In the genomic region with DNA sequence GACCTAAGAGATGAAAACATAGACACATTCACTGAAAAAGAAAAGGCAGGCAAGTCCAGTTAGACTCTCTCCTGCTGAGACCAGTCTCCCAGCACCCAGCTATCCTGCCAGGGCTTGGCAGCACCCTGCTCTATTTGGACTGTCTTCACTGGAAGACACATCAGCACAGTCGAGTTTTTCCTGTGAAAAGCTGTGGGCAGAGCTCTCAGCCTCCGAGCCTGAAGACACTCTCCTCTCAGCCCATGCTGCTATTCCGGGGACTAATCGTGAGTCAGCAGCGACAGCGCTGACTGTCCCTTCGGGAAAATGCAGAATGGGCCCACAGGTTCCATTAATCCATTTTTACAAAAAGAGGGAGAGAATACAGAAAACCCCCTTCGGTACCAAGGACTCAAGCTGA, we compare ENCODE assay signal across 25 mouse cellular contexts. TPM values are rescaled to one million over a fixed set of nuclear protein-coding genes. Genes with fewer than 3 reads are reported as not detected.
DNase-seq lines count a peak whose midpoint lies in the region; ATAC-seq lines count a peak whose summit lies in the region.
"Had no signal": no experiment of that assay in that cellular context is flagged by ENCODE, and none has a peak within 500 bp of the region (broad histone marks: within the 10 kb centered on the region; RNA-seq: fewer than 3 reads in every experiment).

No protein-coding gene starts in this region.

- intact Hi-C loops in left cerebral cortex, postnatal 25 days (cut with DNase I): no loop called here
- intact Hi-C loops in left cerebral cortex, postnatal 4 days (cut with DNase I): no loop called here

- peak; percentile 94 for ATAC-seq in frontal cortex, adult (ENCODE audit: low TSS enrichment)
- ATAC-seq: activated CD4-positive, CD25-positive, alpha-beta regulatory T cell, adult 4 months; forebrain, embryonic 13.5 days; inflammation-experienced regulatory T-cells, adult 6 months; midbrain, embryonic 15.5 days had no signal

- DNase-seq in frontal cortex, postnatal 14 days (ENCODE audit: low spot score in 2 of 2): no peak
- DNase-seq in left cerebral cortex, postnatal 25 days (ENCODE audit: low spot score in 2 of 2): peak; percentile 42 to 89
- DNase-seq in left cerebral cortex, postnatal 4 days: no peak
- DNase-seq in brain, adult 2 months (ENCODE audit: low read depth, low spot score): peak; percentile 88
- peak; percentile 46 to 80 for DNase-seq in right cerebral cortex, postnatal 36 days (ENCODE audit: low spot score in 2 of 2)
- no peak for DNase-seq in lung, adult 18-20 months
- DNase-seq: adrenal gland, adult 2 months; adrenal gland, postnatal 36 days; cerebellum, adult 2 months; cerebellum, postnatal 14 days; gastrocnemius, postnatal 10 days; heart, postnatal 10 days; kidney, adult 11 months; kidney, postnatal 25 days; liver, embryonic 13.5 days; lung, adult 2 months; lung, postnatal 10 days; thymus, postnatal 14 days had no signal

RNA-seq across cellular contexts. Expression of gene Pip4k2b, which starts 8.8 kb away (rescaled TPM):
- total RNA-seq in left cerebral cortex, postnatal 25 days (2021): 100 to 1,000 TPM; 111 to 118 TPM
- total RNA-seq in left cerebral cortex, postnatal 4 days (2021): 100 to 1,000 TPM; 180 to 185 TPM

RNA-seq across cellular contexts. Expression of gene Cwc25, which starts 13.1 kb away (rescaled TPM):
- total RNA-seq in left cerebral cortex, postnatal 25 days (2021): 10 to 100 TPM; 18.7 to 20.2 TPM
- 10 to 100 TPM; 17.6 to 20.4 TPM for total RNA-seq in left cerebral cortex, postnatal 4 days (2021)

RNA-seq across cellular contexts. Expression of gene 1700001P01Rik, which starts 22.4 kb away (rescaled TPM):
- total RNA-seq in left cerebral cortex, postnatal 25 days (2021): under 1 TPM; 0.62 to 0.78 TPM
- 1 to 10 TPM in 1 of 2 experiments, not detected in 1; 2.0 TPM for total RNA-seq in left cerebral cortex, postnatal 4 days (2021)
- total RNA-seq: adrenal gland, postnatal 36 days; gastrocnemius, postnatal 10 days; heart, adult 8-10 months; heart, postnatal 10 days; megakaryocyte-erythroid progenitor cell, adult 5-6 weeks had no signal

RNA-seq across cellular contexts. Expression of gene Rpl23, which starts 29.0 kb away (rescaled TPM):
- 100 to 1,000 TPM; 340 to 351 TPM for total RNA-seq in left cerebral cortex, postnatal 25 days (2021)
- 100 to 1,000 TPM; 614 to 660 TPM for total RNA-seq in left cerebral cortex, postnatal 4 days (2021)

RNA-seq across cellular contexts. Expression of gene Lasp1, which starts 45.5 kb away (rescaled TPM):
- 100 to 1,000 TPM; 192 to 202 TPM for total RNA-seq in left cerebral cortex, postnatal 25 days (2021)
- total RNA-seq in left cerebral cortex, postnatal 4 days (2021): 100 to 1,000 TPM; 190 to 199 TPM

Comparison
In these comparisons a context has a peak if more than half of its experiments do, and no peak if none do; other contexts are left out.
1. DNase-seq: peak in left cerebral cortex, postnatal 25 days (2 of 2), brain, adult 2 months (single experiment) and right cerebral cortex, postnatal 36 days (2 of 2); none in frontal cortex, postnatal 14 days (0 of 2), left cerebral cortex, postnatal 4 days (single experiment) and lung, adult 18-20 months (0 of 2).